Mouse (Mus musculus): Measurements from ENCODE around the gene Spata31d1d. TPM values are rescaled to one million over a fixed set of nuclear protein-coding genes. Genes with fewer than 3 reads are reported as not detected.
A peak's percentile ranks its signal among the peaks of the same experiment; 100 is the strongest.

Spata31d1d gene
- polyA plus RNA-seq, 1 experiment from 2014 or later: not detected

- Histone ChIP-seq H3K27ac (ENCODE audit: low read depth, low read length) (no peak overlapping the region), H3K4me3 (ENCODE audit: low read depth, low read length) (no peak overlapping the region), H3K36me3 (ENCODE audit: control insufficient read depth, insufficient read depth, low read length) (no peaks in the 10 kb centered on the region), H3K4me2 (ENCODE audit: low read depth) (no peak overlapping the region), H3K4me1 (ENCODE audit: control insufficient read depth, insufficient read depth, low read length) (no peaks in the 10 kb centered on the region), H3K9ac (ENCODE audit: low read length) (no peak overlapping the region), H3K27me3 (ENCODE audit: control insufficient read depth, insufficient read depth, low read length) (no peaks in the 10 kb centered on the region), H3K9me3 (ENCODE audit: control insufficient read depth, low read length) (no peaks in the 10 kb centered on the region)
- no peak for ATAC-seq (ENCODE audit: insufficient read depth, low FRiP score, low TSS enrichment)
- 92% methylated on average over 7 of the region's 7 CpGs for WGBS
- DNase-seq (ENCODE audit: low spot score): no peak
These were observed 35.8 kb downstream of the Spata31d1d start for GRCm38 (mm10) chr13:59695781-59696180.

- Histone ChIP-seq H3K9me3 (ENCODE audit: control insufficient read depth, low read length) (no peaks in the 10 kb centered on the region), H3K4me3 (ENCODE audit: low read depth, low read length) (no peak within 1 kb of the TSS), H3K27ac (ENCODE audit: low read depth, low read length) (no peak within 1 kb of the TSS), H3K27me3 (ENCODE audit: control insufficient read depth, insufficient read depth, low read length) (no peaks in the 10 kb centered on the region), H3K9ac (ENCODE audit: low read length) (no peak within 1 kb of the TSS), H3K4me1 (ENCODE audit: control insufficient read depth, insufficient read depth, low read length) (no peaks in the 10 kb centered on the region), H3K4me2 (ENCODE audit: low read depth) (no peak within 1 kb of the TSS), H3K36me3 (ENCODE audit: control insufficient read depth, insufficient read depth, low read length) (no peaks in the 10 kb centered on the region)
- DNase-seq (ENCODE audit: low spot score) (peak; percentile 8), ATAC-seq (ENCODE audit: insufficient read depth, low FRiP score, low TSS enrichment) (no peak)
- WGBS: 90% methylated on average over 3 of the region's 3 CpGs
These were observed 37.5 kb downstream of the Spata31d1d start, which contains the start of gene 4921517D22Rik for GRCm38 (mm10) chr13:59694008-59694407. TSS of gene 4921517D22Rik (minus strand) at chr13:59694108.

GRCm38 (mm10) chr13:59691478-59691877 lies 40.1 kb downstream of the Spata31d1d start:
- H3K36me3 ChIP-seq (ENCODE audit: control insufficient read depth, insufficient read depth, low read length): no peaks in the 10 kb centered on the region
- DNase-seq (ENCODE audit: low spot score) (peak; percentile 31), ATAC-seq (ENCODE audit: insufficient read depth, low FRiP score, low TSS enrichment) (no peak)
- no peak overlapping the region for H3K4me3 ChIP-seq (ENCODE audit: low read depth, low read length)
- H3K9ac ChIP-seq (ENCODE audit: low read length): no peak overlapping the region
- WGBS: 41% methylated on average over 10 of the region's 10 CpGs
- H3K27ac ChIP-seq (ENCODE audit: low read depth, low read length): no peak overlapping the region
- H3K27me3 ChIP-seq (ENCODE audit: control insufficient read depth, insufficient read depth, low read length): no peaks in the 10 kb centered on the region
- H3K4me1 ChIP-seq (ENCODE audit: control insufficient read depth, insufficient read depth, low read length): no peaks in the 10 kb centered on the region
- no peak overlapping the region for H3K4me2 ChIP-seq (ENCODE audit: low read depth)
- no peaks in the 10 kb centered on the region for H3K9me3 ChIP-seq (ENCODE audit: control insufficient read depth, low read length)

GRCm38 (mm10) chr13:59690576-59690975 lies 41.0 kb downstream of the Spata31d1d start:
- Histone ChIP-seq H3K27me3 (ENCODE audit: control insufficient read depth, insufficient read depth, low read length) (no peaks in the 10 kb centered on the region), H3K36me3 (ENCODE audit: control insufficient read depth, insufficient read depth, low read length) (no peaks in the 10 kb centered on the region), H3K9me3 (ENCODE audit: control insufficient read depth, low read length) (no peaks in the 10 kb centered on the region), H3K9ac (ENCODE audit: low read length) (no peak overlapping the region), H3K4me3 (ENCODE audit: low read depth, low read length) (no peak overlapping the region), H3K27ac (ENCODE audit: low read depth, low read length) (no peak overlapping the region), H3K4me2 (ENCODE audit: low read depth) (no peak overlapping the region), H3K4me1 (ENCODE audit: control insufficient read depth, insufficient read depth, low read length) (no peaks in the 10 kb centered on the region)
- no peak for ATAC-seq (ENCODE audit: insufficient read depth, low FRiP score, low TSS enrichment)
- no peak for DNase-seq (ENCODE audit: low spot score)
- 79% methylated on average over 7 of the region's 7 CpGs for WGBS

GRCm38 (mm10) chr13:59689843-59690242 lies 41.7 kb downstream of the Spata31d1d start:
- H3K9ac ChIP-seq (ENCODE audit: low read length): no peak overlapping the region

GRCm38 (mm10) chr13:59689313-59689712 lies 42.2 kb downstream of the Spata31d1d start:
- Histone ChIP-seq H3K4me1 (ENCODE audit: control insufficient read depth, insufficient read depth, low read length) (no peaks in the 10 kb centered on the region), H3K27me3 (ENCODE audit: control insufficient read depth, insufficient read depth, low read length) (no peaks in the 10 kb centered on the region), H3K27ac (ENCODE audit: low read depth, low read length) (no peak overlapping the region), H3K9me3 (ENCODE audit: control insufficient read depth, low read length) (no peaks in the 10 kb centered on the region), H3K4me3 (ENCODE audit: low read depth, low read length) (no peak overlapping the region), H3K9ac (ENCODE audit: low read length) (no peak overlapping the region), H3K36me3 (ENCODE audit: control insufficient read depth, insufficient read depth, low read length) (no peaks in the 10 kb centered on the region), H3K4me2 (ENCODE audit: low read depth) (no peak overlapping the region)
- ATAC-seq (ENCODE audit: insufficient read depth, low FRiP score, low TSS enrichment) (no peak), DNase-seq (ENCODE audit: low spot score) (no peak)
- 90% methylated on average over 9 of the region's 9 CpGs for WGBS

More at GRCm38 (mm10) chr13:59689843-59690242, 41.7 kb downstream of the Spata31d1d start:
- ATAC-seq (ENCODE audit: insufficient read depth, low FRiP score, low TSS enrichment) (no peak), DNase-seq (ENCODE audit: low spot score) (no peak)
- Histone ChIP-seq H3K4me1 (ENCODE audit: control insufficient read depth, insufficient read depth, low read length) (no peaks in the 10 kb centered on the region), H3K4me2 (ENCODE audit: low read depth) (no peak overlapping the region), H3K4me3 (ENCODE audit: low read depth, low read length) (no peak overlapping the region), H3K9me3 (ENCODE audit: control insufficient read depth, low read length) (no peaks in the 10 kb centered on the region), H3K36me3 (ENCODE audit: control insufficient read depth, insufficient read depth, low read length) (no peaks in the 10 kb centered on the region), H3K27ac (ENCODE audit: low read depth, low read length) (no peak overlapping the region), H3K27me3 (ENCODE audit: control insufficient read depth, insufficient read depth, low read length) (no peaks in the 10 kb centered on the region)
- 94% methylated on average over 3 of the region's 3 CpGs for WGBS

GRCm38 (mm10) chr13:59688338-59688770 lies 43.2 kb downstream of the Spata31d1d start:
- no peaks in the 10 kb centered on the region for H3K27me3 ChIP-seq (ENCODE audit: control insufficient read depth, insufficient read depth, low read length)
- peak; percentile 1 for DNase-seq (ENCODE audit: low spot score)
- WGBS: 73% methylated on average over 13 of the region's 13 CpGs

GRCm38 (mm10) chr13:59685236-59685635 lies 46.3 kb downstream of the Spata31d1d start:
- no peak overlapping the region for H3K4me3 ChIP-seq (ENCODE audit: low read depth, low read length)
- no peaks in the 10 kb centered on the region for H3K27me3 ChIP-seq (ENCODE audit: control insufficient read depth, insufficient read depth, low read length)
- H3K9ac ChIP-seq (ENCODE audit: low read length): no peak overlapping the region
- H3K4me2 ChIP-seq (ENCODE audit: low read depth): no peak overlapping the region
- DNase-seq (ENCODE audit: low spot score) (no peak), ATAC-seq (ENCODE audit: insufficient read depth, low FRiP score, low TSS enrichment) (no peak)
- H3K27ac ChIP-seq (ENCODE audit: low read depth, low read length): no peak overlapping the region
- H3K4me1 ChIP-seq (ENCODE audit: control insufficient read depth, insufficient read depth, low read length): no peaks in the 10 kb centered on the region
- H3K36me3 ChIP-seq (ENCODE audit: control insufficient read depth, insufficient read depth, low read length): no peaks in the 10 kb centered on the region
- 85% methylated on average over 3 of the region's 3 CpGs for WGBS
- no peaks in the 10 kb centered on the region for H3K9me3 ChIP-seq (ENCODE audit: control insufficient read depth, low read length)

More at GRCm38 (mm10) chr13:59688338-59688770, 43.2 kb downstream of the Spata31d1d start:
- no peak overlapping the region for H3K4me3 ChIP-seq (ENCODE audit: low read depth, low read length)
- H3K9ac ChIP-seq (ENCODE audit: low read length): no peak overlapping the region
- no peaks in the 10 kb centered on the region for H3K9me3 ChIP-seq (ENCODE audit: control insufficient read depth, low read length)
- no peaks in the 10 kb centered on the region for H3K4me1 ChIP-seq (ENCODE audit: control insufficient read depth, insufficient read depth, low read length)
- no peaks in the 10 kb centered on the region for H3K36me3 ChIP-seq (ENCODE audit: control insufficient read depth, insufficient read depth, low read length)
- ATAC-seq (ENCODE audit: insufficient read depth, low FRiP score, low TSS enrichment): no peak
- no peak overlapping the region for H3K27ac ChIP-seq (ENCODE audit: low read depth, low read length)
- H3K4me2 ChIP-seq (ENCODE audit: low read depth): no peak overlapping the region

- H3K36me3 ChIP-seq (ENCODE audit: control insufficient read depth, insufficient read depth, low read length): no peaks in the 10 kb centered on the region
- H3K4me2 ChIP-seq (ENCODE audit: low read depth): no peak overlapping the region
- DNase-seq (ENCODE audit: low spot score) (no peak), ATAC-seq (ENCODE audit: insufficient read depth, low FRiP score, low TSS enrichment) (no peak)
- H3K9ac ChIP-seq (ENCODE audit: low read length): no peak overlapping the region
- no peaks in the 10 kb centered on the region for H3K27me3 ChIP-seq (ENCODE audit: control insufficient read depth, insufficient read depth, low read length)
- H3K27ac ChIP-seq (ENCODE audit: low read depth, low read length): no peak overlapping the region
- H3K4me3 ChIP-seq (ENCODE audit: low read depth, low read length): no peak overlapping the region
- H3K9me3 ChIP-seq (ENCODE audit: control insufficient read depth, low read length): no peaks in the 10 kb centered on the region
- WGBS: 34% methylated on average over 7 of the region's 7 CpGs
- no peaks in the 10 kb centered on the region for H3K4me1 ChIP-seq (ENCODE audit: control insufficient read depth, insufficient read depth, low read length)
These were observed 48.9 kb downstream of the Spata31d1d start for GRCm38 (mm10) chr13:59682629-59683028.
